Mouse (Mus musculus) kidney, adult 2 months (tissue): Measurements from ENCODE around the gene Grik5. TPM values are rescaled to one million over a fixed set of nuclear protein-coding genes. Genes with fewer than 3 reads are reported as not detected.

Source experiments
- DNase-seq: peaks from one replicate; pipeline ENCODE4 v3.0.0; 2021
- H3K27ac ChIP-seq: fragments of 200-500 bp; 2 replicates; pipeline ENCODE4 v1.5.1; 2012; ENCODE audit warnings: low read depth, low read length, control low read depth, inconsistent platforms; ENCODE audit not compliant: insufficient read depth
- H3K27me3 ChIP-seq: fragments of 200-500 bp; replicated peaks from 2 replicates; pipeline ENCODE4 v1.6.1; 2012; ENCODE audit warnings: mild to moderate bottlenecking, moderate library complexity, low read length, inconsistent platforms; ENCODE audit not compliant: control insufficient read depth, insufficient read depth
- H3K36me3 ChIP-seq: fragments of 200-500 bp; 2 replicates; pipeline ENCODE4 v1.6.1; 2012; ENCODE audit warnings: mild to moderate bottlenecking, moderate library complexity, low read length, inconsistent platforms; ENCODE audit not compliant: control insufficient read depth, insufficient read depth
- H3K4me1 ChIP-seq: fragments of 200-500 bp; 2 replicates; pipeline ENCODE4 v1.6.1; 2011; ENCODE audit warnings: low read length; ENCODE audit not compliant: control insufficient read depth, insufficient read depth
- H3K4me3 ChIP-seq: fragments of 200-500 bp; 2 replicates; pipeline ENCODE4 v1.5.1; 2011; ENCODE audit warnings: mild to moderate bottlenecking, low read depth, low read length, control low read depth; ENCODE audit not compliant: insufficient read depth
- CTCF ChIP-seq: fragments of 200-500 bp; conservative IDR thresholded peaks from 2 replicates; pipeline ENCODE4 v1.5.1; 2011; ENCODE audit warnings: low read depth, mild to moderate bottlenecking, control low read depth, low read length, moderate library complexity, mixed read lengths; ENCODE audit not compliant: insufficient read depth, insufficient read length
- POLR2A ChIP-seq: fragments of 200-500 bp; IDR thresholded peaks from one replicate; pipeline ENCODE4 v1.6.1; 2011; ENCODE audit warnings: low read depth, low read length, control low read depth
- WGBS: fragments of 180-500 bp; shearing (Covaris S2); methylation state at CpG from one replicate; pipeline ENCODE4 v1.1.7; 2018; 5-methylcytosine and 5-hydroxymethylcytosine counted together
- polyA plus RNA-seq: library from polyadenylated mRNA; depleted of rRNA; stranded (reverse); fragments of >200 nt; gene quantifications from 2 replicates; pipeline ENCODE4 v1.2.3, GENCODE M21; 2012

Gene Grik5
- polyA plus RNA-seq, 1 experiment: 17.1 TPM

DNA sequence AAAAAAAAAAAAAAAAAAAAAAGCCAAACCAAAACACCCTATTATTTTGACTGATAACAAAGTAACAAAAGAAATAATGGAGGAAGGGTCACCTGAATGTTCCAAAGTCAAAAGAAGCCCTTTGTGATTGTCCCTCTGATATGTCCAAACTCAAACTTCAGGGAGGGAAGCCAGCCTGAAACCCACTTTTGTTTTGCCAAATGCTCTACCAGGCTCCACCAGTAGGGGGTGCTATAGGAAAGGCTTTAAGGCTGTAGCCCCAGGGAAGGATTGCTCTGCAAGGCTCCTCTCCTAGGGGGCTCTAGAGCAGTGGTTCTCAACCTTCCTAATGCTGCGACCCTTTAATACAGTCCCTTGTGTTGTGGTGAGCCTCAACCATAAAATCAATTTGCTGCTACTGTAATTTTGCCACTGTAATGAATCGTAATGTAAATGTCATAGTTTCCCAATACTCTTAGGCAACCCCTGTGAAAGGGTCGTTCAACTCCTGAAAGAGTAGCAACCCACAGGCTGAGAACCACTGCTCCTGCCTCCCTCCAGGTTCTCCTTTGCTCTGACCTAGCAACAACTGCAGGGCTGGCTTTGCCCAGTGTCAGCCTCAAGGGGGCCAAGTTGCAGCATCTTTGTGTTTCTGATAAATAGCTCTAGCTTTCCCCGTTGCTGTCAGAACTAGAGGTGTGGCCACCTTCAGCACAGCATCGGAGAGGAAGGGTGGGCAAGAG lies 42.0 kb downstream of the Grik5 start:
- H3K27ac ChIP-seq: no peak overlapping the region
- TF ChIP-seq CTCF (peak; percentile 75), POLR2A (no peak)
- no peak overlapping the region for H3K4me3 ChIP-seq
- no peaks in the 10 kb centered on the region for H3K4me1 ChIP-seq
- WGBS: 40% methylated on average over 5 of the region's 5 CpGs
- peak; percentile 68 for DNase-seq
- no peaks in the 10 kb centered on the region for H3K36me3 ChIP-seq
- H3K27me3 ChIP-seq: no peaks in the 10 kb centered on the region

DNA sequence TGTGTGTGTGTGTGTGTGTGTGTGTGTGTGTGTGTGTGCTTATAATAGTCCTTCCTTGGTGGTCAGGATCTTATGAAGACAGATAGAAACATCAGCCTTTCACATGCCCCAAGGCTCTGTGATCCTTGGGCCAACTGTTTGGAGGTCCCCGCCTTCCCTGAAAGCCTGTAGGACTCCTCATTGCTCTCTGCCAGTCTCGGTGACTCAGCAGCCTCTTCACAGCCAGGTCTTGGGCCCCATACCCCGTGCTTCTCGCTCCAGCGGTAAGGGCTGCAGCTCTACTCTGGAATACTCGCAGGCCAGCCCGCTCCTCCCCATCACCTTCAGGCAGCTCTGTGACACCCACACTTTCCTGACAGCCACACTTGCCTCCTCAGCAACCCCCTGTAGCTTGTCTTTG lies 45.7 kb downstream of the Grik5 start:
- H3K4me1 ChIP-seq: no peaks in the 10 kb centered on the region
- H3K36me3 ChIP-seq: no peaks in the 10 kb centered on the region
- no peak for DNase-seq
- WGBS: 59% methylated on average over 7 of the region's 7 CpGs
- H3K27me3 ChIP-seq: no peaks in the 10 kb centered on the region
- TF ChIP-seq POLR2A (no peak), CTCF (no peak)
- no peak overlapping the region for H3K4me3 ChIP-seq
- H3K27ac ChIP-seq: no peak overlapping the region

DNA sequence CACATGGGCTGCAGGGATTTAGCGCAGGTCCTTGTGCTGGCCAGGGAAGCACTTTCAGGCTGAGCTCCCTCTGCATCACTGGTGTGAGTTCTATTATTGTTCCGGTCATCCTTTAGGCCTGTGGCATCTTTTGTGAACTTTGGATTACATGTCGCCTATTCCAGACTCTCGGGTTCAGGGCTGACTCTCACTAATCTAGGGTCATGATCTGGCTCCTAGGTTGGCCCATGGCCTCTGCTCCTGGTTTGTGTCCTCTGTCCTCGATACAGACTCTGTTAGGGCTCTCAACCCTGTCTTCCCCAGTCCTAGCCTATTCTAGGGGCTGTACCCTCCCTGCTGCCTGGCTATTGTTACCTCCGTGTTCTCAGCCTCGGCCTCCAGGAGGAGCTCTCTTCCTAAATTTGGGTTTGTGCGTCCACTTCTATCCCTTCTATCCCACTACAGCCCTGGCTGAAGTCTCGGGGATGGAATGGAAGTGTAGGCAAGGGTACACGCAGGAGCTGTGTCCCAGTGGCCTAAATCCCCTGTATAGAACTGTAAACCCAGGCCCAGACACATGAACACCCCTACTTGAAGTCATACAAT lies 46.2 kb downstream of the Grik5 start:
- Histone ChIP-seq H3K4me1 (no peaks in the 10 kb centered on the region), H3K27me3 (no peaks in the 10 kb centered on the region), H3K36me3 (no peaks in the 10 kb centered on the region), H3K4me3 (no peak overlapping the region), H3K27ac (no peak overlapping the region)
- 69% methylated on average over 10 of the region's 10 CpGs for WGBS
- peak; percentile 7 for DNase-seq
- TF ChIP-seq CTCF (peak; percentile 34; the same call in 1 of the 2 replicates), POLR2A (no peak)

DNA sequence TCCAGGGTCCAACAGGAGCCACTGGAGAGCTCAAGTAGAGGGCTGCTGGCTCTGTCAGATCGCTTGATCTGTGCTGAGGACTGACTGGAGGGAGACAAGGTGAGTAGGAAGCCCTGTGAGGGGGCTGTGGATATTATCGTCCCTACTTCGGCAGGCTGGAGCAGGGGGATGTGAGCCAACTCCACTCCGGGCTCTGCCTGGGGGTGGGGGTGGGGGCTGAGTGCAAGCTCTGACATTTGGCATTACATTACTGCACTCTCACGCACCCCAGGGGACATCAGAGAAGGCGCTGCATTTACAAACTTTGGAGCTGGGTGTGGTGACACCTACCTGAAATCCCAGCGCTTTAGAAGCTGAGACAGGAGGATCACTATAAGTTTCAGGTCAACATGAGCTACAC lies 60.6 kb downstream of the Grik5 start:
- Histone ChIP-seq H3K36me3 (no peaks in the 10 kb centered on the region), H3K27me3 (0 out of 2 replicates have a peak, but pooled peaks cover 2% of the 10 kb centered on the region), H3K4me1 (no peaks in the 10 kb centered on the region), H3K4me3 (no peak overlapping the region), H3K27ac (no peak overlapping the region)
- no peak for TF ChIP-seq POLR2A
- TF ChIP-seq CTCF: no peak
- 69% methylated on average over 7 of the region's 7 CpGs for WGBS
- no peak for DNase-seq

DNA sequence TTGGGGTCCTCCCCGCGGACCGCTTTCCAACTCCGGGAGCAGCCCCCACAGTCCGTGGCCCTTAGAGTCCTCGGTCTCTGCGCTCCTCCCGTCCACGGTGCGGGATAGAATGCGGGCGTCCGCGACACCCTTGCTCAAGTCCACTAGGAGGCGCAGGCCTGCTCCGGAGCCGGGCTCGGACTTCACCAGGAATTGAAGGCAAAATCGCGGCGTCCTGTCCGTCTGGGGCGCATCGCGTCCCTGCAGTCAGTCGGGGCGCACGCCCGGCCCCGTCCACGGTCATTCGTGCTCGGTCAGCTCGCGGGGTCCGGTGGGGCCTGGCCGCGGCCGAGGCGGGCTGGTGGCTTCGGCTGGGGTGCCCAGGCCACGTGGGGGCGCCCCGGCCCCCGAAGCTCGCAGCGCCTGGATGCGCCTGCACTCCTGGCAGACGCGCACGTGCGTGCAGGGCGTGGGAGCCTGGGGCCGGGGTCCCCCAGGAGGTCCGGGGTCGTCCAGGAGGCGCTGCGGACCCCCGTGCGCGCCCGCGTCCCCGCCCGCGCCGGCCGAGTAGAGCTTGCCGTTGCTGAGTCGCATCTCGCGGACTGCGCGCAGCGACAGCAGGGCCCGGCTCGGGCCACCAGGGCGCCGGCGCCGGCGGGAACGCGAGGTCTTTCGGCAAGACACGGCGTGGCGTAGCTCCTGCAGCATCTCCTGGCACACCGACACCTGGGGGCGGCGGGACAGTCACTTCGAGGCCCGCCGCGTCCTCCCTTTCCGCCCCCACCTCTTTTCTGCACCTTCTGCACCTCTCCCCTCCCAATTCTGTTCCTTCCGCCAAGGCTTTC lies 61.8 kb downstream of the Grik5 start:
- no peaks in the 10 kb centered on the region for H3K36me3 ChIP-seq
- H3K27ac ChIP-seq: no peak overlapping the region
- TF ChIP-seq POLR2A (no peak), CTCF (peak; percentile 44)
- 0 out of 2 replicates have a peak, but pooled peaks cover 2% of the 10 kb centered on the region for H3K27me3 ChIP-seq
- H3K4me1 ChIP-seq: no peaks in the 10 kb centered on the region
- DNase-seq: peak; percentile 31
- H3K4me3 ChIP-seq: no peak overlapping the region
- WGBS: 10% methylated on average over 97 of the region's 97 CpGs

DNA sequence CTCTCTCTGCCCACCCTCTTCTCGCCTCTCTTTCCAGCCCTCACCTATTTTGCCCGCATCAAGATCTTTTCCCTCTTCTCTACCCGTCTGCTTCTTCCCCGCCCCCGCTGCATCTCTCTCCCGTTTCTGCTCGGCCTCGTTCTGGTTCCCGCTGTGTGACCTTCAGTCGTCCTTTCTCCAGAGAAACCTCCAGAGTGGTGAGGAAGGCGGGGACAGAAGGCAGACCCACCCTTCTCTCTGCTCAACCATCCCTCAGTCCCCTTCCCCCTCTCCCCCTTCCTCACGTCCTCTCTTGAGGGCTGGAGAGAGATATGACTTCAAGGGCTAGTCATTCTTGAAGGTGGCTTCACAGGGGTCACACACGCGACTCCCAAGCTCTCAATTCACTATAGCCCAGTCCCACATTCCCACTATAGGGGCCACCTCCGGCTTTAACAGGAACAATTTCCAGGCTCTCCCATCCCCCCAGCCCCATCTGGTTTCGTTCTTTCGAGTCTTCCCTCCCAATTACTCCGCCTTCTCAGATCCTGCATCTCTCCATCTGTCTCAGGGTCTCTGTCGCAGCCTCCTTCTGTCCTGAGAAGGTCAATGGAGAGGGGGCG lies 62.9 kb downstream of the Grik5 start:
- no peak overlapping the region for H3K27ac ChIP-seq
- no peaks in the 10 kb centered on the region for H3K36me3 ChIP-seq
- WGBS: 19% methylated on average over 20 of the region's 20 CpGs
- no peaks in the 10 kb centered on the region for H3K4me1 ChIP-seq
- H3K4me3 ChIP-seq: no peak overlapping the region
- peaks cover 2% of the 10 kb centered on the region; the same call in 1 of the 2 replicates for H3K27me3 ChIP-seq
- TF ChIP-seq CTCF (no peak), POLR2A (no peak)
- no peak for DNase-seq
